Mouse (Mus musculus) left cerebral cortex, adult 18-20 months (tissue): Measurements from ENCODE around the gene Cnksr1. TPM values are rescaled to one million over a fixed set of nuclear protein-coding genes. Genes with fewer than 3 reads are reported as not detected.
"Not testable (repeated sequence)": the region's sequence is repeated elsewhere in the genome, so short reads cannot be mapped to it uniquely, and the experiment has no call there.

Source experiments
- DNase-seq, 2 experiments: peaks; one replicate each; pipeline ENCODE4 v3.0.0; 2021 to 2022; ENCODE audit warnings: low spot score in 2 of 2, mixed read lengths in 1 of 2
- long read RNA-seq, 2 experiments: library from polyadenylated mRNA; stranded (forward); transcript quantifications; one replicate each; pipeline ENCODE4 v2.0.0; 2021
- total RNA-seq, 2 experiments: library from RNA; stranded (reverse); gene quantifications; 2 replicates each; pipeline ENCODE4 v1.2.3; 2021

The Cnksr1 gene
- under 1 TPM; 0.54 to 0.81 TPM for total RNA-seq
- long read RNA-seq, experiment 1 = 0 reads
- long read RNA-seq, experiment 2, partial matches to known transcripts = 1 of 1 reads
- long read RNA-seq, experiment 2, other reads (novel, unspliced or antisense) = 0 of 1 reads

DNA sequence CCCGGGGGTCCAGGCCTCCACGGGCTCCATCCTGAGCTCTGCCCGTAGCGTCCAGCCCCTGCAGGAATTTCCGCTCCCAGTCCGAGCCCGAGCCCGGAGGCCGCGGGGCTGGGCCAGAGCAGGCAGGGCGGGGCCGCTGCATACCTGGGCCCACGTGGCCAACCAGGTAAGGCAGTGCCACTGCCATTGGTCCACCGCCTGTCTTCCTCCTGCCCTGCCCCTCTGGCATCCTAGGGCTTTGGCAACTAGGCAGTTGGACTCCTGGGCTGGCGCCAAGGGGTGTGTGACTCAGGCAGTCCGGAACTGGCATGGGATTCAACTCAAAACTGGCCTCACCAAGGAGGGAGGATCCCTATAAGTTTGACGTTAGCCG lies at the start of gene Cnksr1:
Gene Cnksr1 (minus strand): TSS at position 121 of the 373 bp plus-strand sequence.
- DNase-seq = peak in 1 of 2 experiments; percentile 27

DNA sequence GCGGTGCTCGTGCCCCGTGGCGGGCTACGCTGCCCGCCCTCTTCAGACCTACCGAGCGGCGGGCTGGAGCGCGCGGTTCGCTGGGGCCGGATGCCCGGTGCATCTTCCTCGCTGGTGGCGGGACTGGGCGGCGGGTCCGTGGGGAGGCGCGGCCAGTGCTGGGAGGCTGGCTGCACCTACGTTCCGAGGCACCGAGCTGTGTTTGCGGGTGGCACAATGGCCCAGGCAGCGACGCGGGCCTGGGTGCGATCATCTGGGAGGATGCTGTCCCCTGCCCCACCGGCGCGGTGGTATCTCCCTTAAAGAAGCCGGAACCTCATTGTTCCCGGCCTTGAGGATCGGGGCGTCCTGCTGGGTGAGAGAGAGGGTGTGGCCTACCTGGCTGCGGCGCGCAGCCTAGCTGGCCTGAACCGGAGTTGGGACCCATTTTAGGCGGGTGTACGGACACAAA lies 49.4 kb upstream of the Cnksr1 start, which contains the start of gene Pdik1l:
Gene Pdik1l (minus strand): TSS at position 321 of the 451 bp plus-strand sequence.
- peak; percentile 66 to 69 for DNase-seq

- peak; percentile 97 to 98 for DNase-seq
Observed at GRCm38 (mm10) chr4:134287168-134287564, 49.0 kb upstream of the Cnksr1 start.

GRCm38 (mm10) chr4:134286226-134287167 lies 48.3 kb upstream of the Cnksr1 start:
- DNase-seq = no peak

GRCm38 (mm10) chr4:134284942-134285341 lies 46.7 kb upstream of the Cnksr1 start:
- DNase-seq = no peak

GRCm38 (mm10) chr4:134273417-134274345 lies 35.5 kb upstream of the Cnksr1 start:
- DNase-seq = no peak

GRCm38 (mm10) chr4:134272731-134273416 lies 34.7 kb upstream of the Cnksr1 start:
- no peak for DNase-seq

DNA sequence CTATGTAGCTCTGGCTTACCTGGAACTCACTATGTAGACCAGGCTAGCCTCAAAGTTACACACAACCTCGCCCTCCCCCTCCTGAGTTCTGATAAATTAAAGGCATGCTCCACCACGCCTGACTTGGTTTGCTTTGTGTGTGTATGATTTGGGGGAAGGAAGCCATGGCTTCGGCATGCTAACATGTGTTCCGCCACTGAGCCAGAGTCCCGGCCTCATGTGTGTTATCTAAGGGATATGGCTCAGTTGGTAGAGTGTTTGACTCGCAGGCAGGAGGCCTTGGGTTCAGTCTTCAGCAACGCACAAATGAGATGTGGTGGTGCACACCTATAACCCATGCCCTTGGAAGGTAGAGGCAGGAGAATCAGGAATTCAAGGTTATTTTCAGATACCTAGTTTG lies 33.8 kb upstream of the Cnksr1 start:
- DNase-seq = no peak

- DNase-seq = not testable (repeated sequence)
Observed at GRCm38 (mm10) chr4:134269622-134270021, 31.4 kb upstream of the Cnksr1 start.

GRCm38 (mm10) chr4:134268102-134268655 lies 30.0 kb upstream of the Cnksr1 start:
- DNase-seq = no peak

DNA sequence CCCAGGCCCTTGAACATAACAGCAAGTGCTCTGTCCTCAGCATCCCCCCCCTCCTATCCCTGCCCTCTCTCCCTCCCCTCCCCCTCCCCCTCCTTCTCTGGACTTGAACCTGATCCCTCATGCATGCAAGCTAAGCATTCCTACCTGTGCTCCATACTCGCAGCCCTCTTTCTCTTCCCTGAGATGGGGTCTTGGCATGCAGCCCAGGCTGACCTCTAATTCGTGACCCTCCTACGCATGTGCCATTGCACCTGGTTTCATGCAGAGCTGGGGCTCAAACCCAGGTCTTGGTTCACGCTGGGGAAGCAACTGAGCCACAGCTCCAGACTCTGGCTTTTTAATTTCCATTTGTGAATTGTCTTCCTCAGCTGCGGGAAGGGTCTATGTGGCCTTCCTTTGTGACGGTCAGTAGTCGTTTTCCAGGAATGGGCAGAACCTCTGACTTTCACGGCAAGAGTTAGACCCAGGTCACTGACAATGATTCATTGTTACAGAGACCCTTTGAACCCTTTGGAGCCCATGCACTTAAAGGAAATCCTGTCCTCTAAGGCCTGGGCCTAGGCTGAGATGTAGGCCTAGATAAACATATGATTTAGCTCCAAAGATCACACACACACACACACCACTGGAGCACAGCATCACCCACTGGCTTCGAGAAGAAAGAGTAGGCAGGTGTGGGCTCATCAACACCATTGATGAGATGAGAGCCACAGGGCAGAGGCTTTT lies 27.8 kb upstream of the Cnksr1 start:
- no peak for DNase-seq

DNA sequence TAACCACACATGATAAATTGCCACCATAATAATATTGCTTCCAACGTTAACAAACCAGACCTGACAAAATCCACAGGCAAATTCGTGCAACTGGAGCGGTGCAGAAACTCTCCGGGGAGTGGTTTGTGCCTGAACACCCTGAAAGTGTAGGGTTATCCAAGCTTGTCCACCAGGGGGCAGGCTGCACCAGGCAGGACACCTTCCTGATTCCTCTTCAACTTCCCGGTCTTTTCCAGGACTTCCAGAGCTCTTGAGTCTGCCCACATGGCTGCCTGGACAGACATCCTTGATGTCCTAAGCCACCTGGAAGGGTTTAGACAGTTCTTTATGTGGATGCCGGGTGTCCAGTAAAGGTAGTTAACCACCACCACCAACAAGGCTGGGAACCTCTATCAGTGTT lies 25.0 kb upstream of the Cnksr1 start:
- DNase-seq = peak; percentile 45 to 67

DNA sequence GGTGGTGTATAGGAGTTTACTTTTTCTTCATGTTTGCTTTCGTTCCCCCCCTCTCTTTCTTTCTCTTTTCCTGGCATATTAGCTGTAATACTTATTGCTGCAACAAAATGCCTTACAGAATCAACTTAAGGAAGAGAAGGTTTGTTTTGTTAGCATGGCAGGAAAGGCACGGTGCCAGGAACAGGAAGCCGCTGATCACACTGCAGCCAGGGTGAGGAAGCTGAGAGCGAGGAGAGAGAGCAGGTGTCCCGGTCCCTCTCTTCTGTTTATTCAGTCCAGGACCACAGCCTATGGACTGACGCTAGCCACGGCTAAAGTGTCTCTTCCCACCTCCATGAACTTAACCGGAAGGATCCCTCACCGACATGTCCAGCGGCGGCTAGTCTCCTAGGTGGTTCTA lies 20.2 kb upstream of the Cnksr1 start:
- no peak for DNase-seq

- no peak for DNase-seq
Observed at GRCm38 (mm10) chr4:134257198-134258009, 19.2 kb upstream of the Cnksr1 start.

- no peak for DNase-seq
Observed at GRCm38 (mm10) chr4:134256407-134257197, 18.4 kb upstream of the Cnksr1 start.

- no peak for DNase-seq
Observed at GRCm38 (mm10) chr4:134255854-134256253, 17.7 kb upstream of the Cnksr1 start.

DNA sequence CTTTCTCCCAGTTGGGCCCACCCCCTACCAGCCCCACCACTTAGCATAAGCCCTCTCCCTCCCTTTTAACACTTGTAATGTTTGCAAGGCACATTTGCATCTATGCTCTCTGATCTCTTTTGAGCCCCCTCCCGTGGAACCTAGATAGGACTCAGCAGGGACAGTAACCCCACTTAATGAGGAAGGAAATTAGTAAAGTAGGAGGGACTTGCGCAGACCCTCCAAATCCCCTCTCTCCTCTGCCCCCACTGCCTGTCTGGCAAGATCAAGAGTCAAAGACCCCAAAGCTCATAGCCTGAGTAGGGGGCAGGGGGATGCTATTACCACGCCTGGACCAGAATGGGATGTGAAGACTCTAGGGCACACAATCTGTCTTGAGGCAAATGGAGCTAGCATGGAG lies 16.6 kb upstream of the Cnksr1 start:
- DNase-seq = no peak

DNA sequence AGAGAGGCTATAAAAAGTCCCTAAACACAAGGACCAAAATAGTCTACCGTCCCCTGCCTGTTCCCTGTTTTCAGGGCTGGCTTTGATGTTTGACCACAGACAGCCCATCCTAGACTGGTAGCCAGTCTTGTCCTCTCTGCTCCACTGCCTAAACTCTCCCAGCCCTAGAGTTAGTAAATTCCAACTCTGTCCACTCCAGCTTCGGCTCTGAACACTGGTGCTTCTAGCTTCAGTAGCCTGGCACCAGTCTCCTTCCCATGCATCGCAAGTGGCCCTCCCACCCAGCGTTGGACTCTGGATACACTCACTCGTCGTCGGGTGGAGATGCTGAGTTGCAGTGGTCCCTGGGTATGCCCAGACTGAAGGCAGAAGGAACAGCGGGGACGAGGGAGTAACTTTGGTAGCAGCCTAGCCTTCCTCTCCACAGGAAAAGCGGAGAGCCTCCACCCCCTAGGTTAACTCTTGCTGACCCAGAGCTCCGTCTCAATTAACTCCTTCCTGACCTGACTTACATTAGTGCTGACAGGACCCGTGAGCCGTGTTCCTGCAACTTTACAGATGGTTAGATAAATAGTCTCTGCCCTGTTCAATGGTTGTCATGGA lies 15.6 kb upstream of the Cnksr1 start, which contains the start of gene Grrp1:
Gene Grrp1 (minus strand): TSS at position 385 of the 603 bp plus-strand sequence.
- DNase-seq = no peak
